Mouse (Mus musculus): ENCODE measurements around the gene Ppard.
A peak's percentile ranks its signal among the peaks of the same experiment; 100 is the strongest.

Ppard gene

GRCm38 (mm10) chr17:28224615-28225014 lies 7.9 kb upstream of the Ppard start:
- DNase-seq (ENCODE audit: low spot score) = no peak

GRCm38 (mm10) chr17:28226014-28226413 lies 6.5 kb upstream of the Ppard start:
- DNase-seq (ENCODE audit: low spot score) = peak; percentile 86

- DNase-seq (ENCODE audit: low spot score) = no peak
Observed at GRCm38 (mm10) chr17:28230486-28230885, 2.0 kb upstream of the Ppard start.

- DNase-seq (ENCODE audit: low spot score) = no peak
Observed at GRCm38 (mm10) chr17:28231026-28231736, 1.3 kb upstream of the Ppard start.

GRCm38 (mm10) chr17:28233091-28233731 lies 711 bp downstream of the Ppard start:
- DNase-seq (ENCODE audit: low spot score) = peak; percentile 38

GRCm38 (mm10) chr17:28234641-28235040 lies 2.1 kb downstream of the Ppard start:
- DNase-seq (ENCODE audit: low spot score) = no peak

- no peak for DNase-seq (ENCODE audit: low spot score)
Observed at GRCm38 (mm10) chr17:28235982-28236635, 3.6 kb downstream of the Ppard start.

GRCm38 (mm10) chr17:28236636-28237015 lies 4.1 kb downstream of the Ppard start:
- DNase-seq (ENCODE audit: low spot score) = no peak

GRCm38 (mm10) chr17:28237362-28237761 lies 4.9 kb downstream of the Ppard start:
- no peak for DNase-seq (ENCODE audit: low spot score)

GRCm38 (mm10) chr17:28237874-28238273 lies 5.4 kb downstream of the Ppard start:
- no peak for DNase-seq (ENCODE audit: low spot score)

GRCm38 (mm10) chr17:28240846-28241245 lies 8.3 kb downstream of the Ppard start:
- DNase-seq (ENCODE audit: low spot score) = no peak

GRCm38 (mm10) chr17:28242296-28242695 lies 9.8 kb downstream of the Ppard start:
- DNase-seq (ENCODE audit: low spot score) = no peak

- no peak for DNase-seq (ENCODE audit: low spot score)
Observed at GRCm38 (mm10) chr17:28244214-28244613, 11.7 kb downstream of the Ppard start.

GRCm38 (mm10) chr17:28244714-28245113 lies 12.2 kb downstream of the Ppard start:
- no peak for DNase-seq (ENCODE audit: low spot score)

- no peak for DNase-seq (ENCODE audit: low spot score)
Observed at GRCm38 (mm10) chr17:28246640-28247039, 14.1 kb downstream of the Ppard start.

- DNase-seq (ENCODE audit: low spot score) = no peak
Observed at GRCm38 (mm10) chr17:28247613-28248012, 15.1 kb downstream of the Ppard start.

- no peak for DNase-seq (ENCODE audit: low spot score)
Observed at GRCm38 (mm10) chr17:28249062-28249461, 16.6 kb downstream of the Ppard start.

GRCm38 (mm10) chr17:28251579-28252280 lies 19.2 kb downstream of the Ppard start:
- no peak for DNase-seq (ENCODE audit: low spot score)

- DNase-seq (ENCODE audit: low spot score) = no peak
Observed at GRCm38 (mm10) chr17:28252281-28252648, 19.8 kb downstream of the Ppard start.

GRCm38 (mm10) chr17:28253216-28253615 lies 20.7 kb downstream of the Ppard start:
- no peak for DNase-seq (ENCODE audit: low spot score)

- no peak for DNase-seq (ENCODE audit: low spot score)
Observed at GRCm38 (mm10) chr17:28254804-28255203, 22.3 kb downstream of the Ppard start.

GRCm38 (mm10) chr17:28255651-28256050 lies 23.2 kb downstream of the Ppard start:
- no peak for DNase-seq (ENCODE audit: low spot score)
